Mouse (Mus musculus) lung, postnatal 0 days (tissue): ENCODE results near the gene Cxcl15.

Experiments used
- CTCF ChIP-seq: IDR thresholded peaks from 2 replicates; pipeline ENCODE4 v1.5.1; 2016; ENCODE audit warnings: antibody characterized with exemption, mild to moderate bottlenecking
- EP300 ChIP-seq: IDR thresholded peaks from 2 replicates; pipeline ENCODE4 v1.6.1; 2016; ENCODE audit warnings: antibody characterized with exemption, mild to moderate bottlenecking, control low read depth

- TF ChIP-seq CTCF = no peak
- no peak for TF ChIP-seq EP300
Measured at GRCm38 (mm10) chr5:90760303-90760702, 34.0 kb upstream of the Cxcl15 start.
